Mouse (Mus musculus) MEL (cell line): ENCODE results near the gene Cdk5r2. TPM values are rescaled to one million over a fixed set of nuclear protein-coding genes. Genes with fewer than 3 reads are reported as not detected.

ENCODE experiments used
- DNase-seq: peaks from one replicate; pipeline ENCODE4 v3.0.0; 2011; ENCODE audit warnings: low read depth, low spot score
- H3K27ac ChIP-seq: 2 replicates; pipeline ENCODE4 v1.5.1; 2012; ENCODE audit warnings: low read depth, mild to moderate bottlenecking, control low read depth, low read length, moderate library complexity; ENCODE audit not compliant: control insufficient read depth
- H3K27me3 ChIP-seq, 2 experiments: fragments of 150-350 bp in 1 of 2; sonication (generic) in 1 of 2; 2 replicates each; pipeline ENCODE4 v1.6.1; 2012; ENCODE audit warnings: low read length in 2 of 2, mild to moderate bottlenecking in 2 of 2, improper control_type of control experiment in 1 of 2, moderate library complexity in 1 of 2; ENCODE audit not compliant: insufficient read depth in 2 of 2, control insufficient read depth in 1 of 2
- H3K36me3 ChIP-seq, 2 experiments: 2 replicates each; pipeline ENCODE4 v1.6.1; 2012 to 2014; ENCODE audit warnings: low read length in 2 of 2, improper control_type of control experiment in 1 of 2, inconsistent platforms in 1 of 2, mild to moderate bottlenecking in 1 of 2; ENCODE audit not compliant: insufficient read depth in 2 of 2, control insufficient read depth in 1 of 2
- H3K4me1 ChIP-seq, 2 experiments: fragments of 150-350 bp in 1 of 2; sonication (generic) in 1 of 2; 2 replicates each; pipeline ENCODE4 v1.6.1; 2012; ENCODE audit warnings: low read length in 2 of 2, improper control_type of control experiment in 1 of 2, mild to moderate bottlenecking in 1 of 2; ENCODE audit not compliant: insufficient read depth in 2 of 2, control insufficient read depth in 1 of 2
- H3K4me3 ChIP-seq, 2 experiments: fragments of 150-350 bp in 1 of 2; sonication (generic) in 1 of 2; 2 replicates each; pipeline ENCODE4 v1.5.1; 2012; ENCODE audit warnings: low read depth in 2 of 2, low read length in 2 of 2, mild to moderate bottlenecking in 2 of 2, moderate library complexity in 2 of 2, control low read depth in 1 of 2, improper control_type of control experiment in 1 of 2; ENCODE audit not compliant: control insufficient read depth in 1 of 2, insufficient read depth in 1 of 2
- H3K79me2 ChIP-seq: 2 replicates; pipeline ENCODE4 v1.6.1; 2012; ENCODE audit warnings: mild to moderate bottlenecking, low read length, moderate library complexity; ENCODE audit not compliant: control insufficient read depth, poor library complexity, insufficient read depth
- H3K9ac ChIP-seq: 2 replicates; pipeline ENCODE4 v1.6.1; 2012; ENCODE audit warnings: low read depth, mild to moderate bottlenecking, control low read depth, low read length, moderate library complexity; ENCODE audit not compliant: control insufficient read depth, poor library complexity, severe bottlenecking
- H3K9me3 ChIP-seq: fragments of 150-350 bp; sonication (generic); replicated peaks from 2 replicates; pipeline ENCODE4 v1.6.1; 2012; ENCODE audit warnings: mild to moderate bottlenecking, low read length, improper control_type of control experiment, moderate library complexity; ENCODE audit not compliant: insufficient read depth
- BHLHE40 ChIP-seq: IDR thresholded peaks from 2 replicates; pipeline ENCODE4 v1.6.1; 2012; ENCODE audit warnings: low read depth, mild to moderate bottlenecking, inconsistent platforms, low read length, improper control_type of control experiment, borderline replicate concordance
- CHD1 ChIP-seq: IDR thresholded peaks from 2 replicates; pipeline ENCODE4 v1.6.1; 2012; ENCODE audit warnings: low read depth, mild to moderate bottlenecking, inconsistent platforms, low read length, improper control_type of control experiment
- CTCF ChIP-seq, 3 experiments: IDR thresholded peaks in 2 of 3; conservative IDR thresholded peaks in 1 of 3; 2 replicates each; pipeline ENCODE4 v1.5.1; 2011 to 2012; ENCODE audit warnings: low read length in 3 of 3, low read depth in 2 of 3, mild to moderate bottlenecking in 2 of 3, improper control_type of control experiment in 1 of 3, inconsistent platforms in 1 of 3, mixed read lengths in 1 of 3, moderate library complexity in 1 of 3; ENCODE audit not compliant: control insufficient read depth in 1 of 3, insufficient read depth in 1 of 3, poor library complexity in 1 of 3, severe bottlenecking in 1 of 3
- E2F4 ChIP-seq: IDR thresholded peaks from 2 replicates; pipeline ENCODE4 v1.6.1; 2011; ENCODE audit warnings: low read depth, low read length, improper control_type of control experiment, borderline replicate concordance
- GABPA ChIP-seq: IDR thresholded peaks from 2 replicates; pipeline ENCODE4 v1.6.1; 2012; ENCODE audit warnings: low read depth, mild to moderate bottlenecking, inconsistent platforms, low read length, improper control_type of control experiment, moderate library complexity
- JUND ChIP-seq: IDR thresholded peaks from 2 replicates; pipeline ENCODE4 v1.6.1; 2011; ENCODE audit warnings: low read depth, mild to moderate bottlenecking, improper control_type of control experiment, low read length
- MAZ ChIP-seq: IDR thresholded peaks from 2 replicates; pipeline ENCODE4 v1.6.1; 2012; ENCODE audit warnings: low read depth, mild to moderate bottlenecking, inconsistent platforms, low read length, improper control_type of control experiment
- MEF2A ChIP-seq: IDR thresholded peaks from 2 replicates; pipeline ENCODE4 v1.6.1; 2014; ENCODE audit warnings: low read depth, mild to moderate bottlenecking, inconsistent platforms, low read length, improper control_type of control experiment; ENCODE audit not compliant: poor library complexity, insufficient replicate concordance, severe bottlenecking; ENCODE audit errors: extremely low read depth
- MXI1 ChIP-seq: IDR thresholded peaks from 2 replicates; pipeline ENCODE4 v1.6.1; 2011; ENCODE audit warnings: mild to moderate bottlenecking, low read depth, low read length, improper control_type of control experiment
- MYB ChIP-seq: IDR thresholded peaks from 2 replicates; pipeline ENCODE4 v1.6.1; 2011; ENCODE audit warnings: mild to moderate bottlenecking, low read depth, low read length, improper control_type of control experiment
- RAD21 ChIP-seq: IDR thresholded peaks from 2 replicates; pipeline ENCODE4 v1.6.1; 2011; ENCODE audit warnings: mild to moderate bottlenecking, low read depth, low read length, improper control_type of control experiment
- SMC3 ChIP-seq: IDR thresholded peaks from 2 replicates; pipeline ENCODE4 v1.6.1; 2011; ENCODE audit warnings: low read depth, low read length, improper control_type of control experiment
- TBP ChIP-seq: IDR thresholded peaks from 2 replicates; pipeline ENCODE4 v1.8.0; 2011; ENCODE audit warnings: low read depth, low read length, improper control_type of control experiment
- USF2 ChIP-seq, 2 experiments: IDR thresholded peaks; 2 replicates each; pipeline ENCODE4 v1.6.1; 2011 to 2012; ENCODE audit warnings: improper control_type of control experiment in 2 of 2, low read length in 2 of 2, borderline replicate concordance in 1 of 2, inconsistent platforms in 1 of 2, low read depth in 1 of 2, mild to moderate bottlenecking in 1 of 2; ENCODE audit not compliant: insufficient read depth in 1 of 2
- ZC3H11A ChIP-seq: IDR thresholded peaks from 2 replicates; pipeline ENCODE4 v1.6.1; 2012; ENCODE audit warnings: low read depth, mild to moderate bottlenecking, inconsistent platforms, low read length, improper control_type of control experiment
- ZKSCAN1 ChIP-seq: IDR thresholded peaks from 2 replicates; pipeline ENCODE4 v1.6.1; 2012; ENCODE audit warnings: low read depth, mild to moderate bottlenecking, inconsistent platforms, low read length, improper control_type of control experiment, moderate library complexity
- ZNF384 ChIP-seq: IDR thresholded peaks from 2 replicates; pipeline ENCODE4 v1.6.1; 2012; ENCODE audit warnings: low read depth, mild to moderate bottlenecking, inconsistent platforms, low read length, improper control_type of control experiment
- polyA plus RNA-seq, 2 experiments: library from polyadenylated mRNA; stranded (reverse) in 1 of 2; unstranded in 1 of 2; fragments of >175 nt in 1 of 2; fragments of >200 nt in 1 of 2; gene quantifications; 2 replicates each; pipeline versions ENCODE4 v1.2.1 to v1.2.4; 2012; ENCODE audit warnings: low replicate concordance in 2 of 2, low read depth in 1 of 2; ENCODE audit not compliant: insufficient read length in 2 of 2, insufficient read depth in 1 of 2, missing spikeins in 1 of 2
- total RNA-seq: library from RNA; depleted of rRNA; stranded (reverse); fragments of 300-350 nt; gene quantifications from 2 replicates; pipeline ENCODE4 v1.2.3, GENCODE M21; 2012

Cdk5r2 gene
- total and polyA plus RNA-seq, 3 experiments, result not detected

DNA sequence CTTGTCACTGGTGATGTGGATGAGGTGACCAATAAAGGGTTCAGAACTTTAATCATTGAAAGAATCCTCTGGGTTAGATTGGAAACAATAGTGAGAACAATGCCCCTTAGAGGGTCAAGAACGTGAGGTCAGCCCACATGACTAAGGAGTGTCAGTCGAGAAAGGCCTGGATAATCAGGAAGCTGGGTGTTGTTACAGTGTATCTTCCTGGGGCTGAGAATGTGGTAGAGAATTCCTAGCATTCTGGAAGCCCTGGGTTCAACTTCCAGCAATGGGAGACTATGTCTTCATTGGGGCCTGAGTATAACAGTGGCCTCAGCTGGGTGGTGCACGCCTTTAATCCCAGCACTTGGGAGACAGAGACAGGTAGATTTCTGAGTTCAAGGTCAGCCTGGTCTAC, 22.5 kb downstream of the Cdk5r2 start:
- Histone ChIP-seq H3K4me1 (no peaks in the 10 kb centered on the region), H3K79me2 (no peaks in the 10 kb centered on the region)
- TF ChIP-seq MYB, result no peak
- TF ChIP-seq CHD1, result no peak
- no peak for TF ChIP-seq ZKSCAN1
- TF ChIP-seq E2F4, result no peak
- no peak for TF ChIP-seq JUND
- no peak for TF ChIP-seq MEF2A
- TF ChIP-seq, all 39 proteins: peak for 0
- Histone ChIP-seq H3K27me3 (peaks cover 0 to 2% of the 10 kb centered on the region in 2 experiments; a peak in 1 of 4 replicates), H3K9me3 (no peaks in the 10 kb centered on the region), H3K9ac (no peak overlapping the region), H3K4me3 (no peak overlapping the region), H3K27ac (no peak overlapping the region), H3K36me3 (no peaks in the 10 kb centered on the region)
- DNase-seq, result no peak

DNA sequence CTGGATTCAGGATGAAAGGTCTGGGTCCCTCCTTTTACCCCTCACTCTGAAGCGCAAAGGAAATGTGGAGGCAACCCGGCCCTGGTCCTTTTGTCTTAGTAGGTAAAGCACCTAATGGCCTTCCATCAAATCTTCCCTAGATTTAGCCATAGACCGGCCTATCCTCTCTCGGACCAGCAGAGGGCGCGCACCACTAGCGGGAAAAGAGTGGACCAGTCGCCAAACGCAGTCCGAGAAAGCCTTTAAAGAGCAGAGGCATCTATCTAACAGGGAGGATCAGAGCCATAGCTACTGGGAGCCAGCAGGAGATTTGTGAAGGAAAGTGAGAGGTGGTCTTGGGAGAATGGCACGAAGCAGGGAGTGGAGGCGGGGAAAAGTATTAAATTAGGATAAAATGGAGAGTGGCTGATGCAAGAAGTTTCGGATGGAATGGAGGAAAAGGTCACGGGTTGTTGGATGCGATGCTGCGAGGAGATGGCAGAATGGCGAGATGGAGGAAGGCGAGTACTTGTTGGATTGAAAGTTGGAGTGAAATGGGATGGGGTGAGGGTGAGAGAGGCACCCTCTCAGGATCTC, 26.1 kb downstream of the Cdk5r2 start:
- Histone ChIP-seq H3K9ac (no peak overlapping the region), H3K9me3 (no peaks in the 10 kb centered on the region), H3K27ac (no peak overlapping the region)
- TF ChIP-seq SMC3 (peak; percentile 58), ZC3H11A (no peak), CTCF (IDR thresholded peaks at IDR 0.05 in 2 of 3, conservative IDR thresholded peaks at IDR 0.05 in 1 of 3; ENCODE audit: control insufficient read depth in 1 of 3, insufficient read depth in 1 of 3, low read depth in 2 of 3, low read length in 3 of 3, poor library complexity in 1 of 3, severe bottlenecking in 1 of 3) (peak; percentile 56 to 90 (median 73)), RAD21 (peak; percentile 46), GABPA (no peak), MXI1 (no peak)
- TF ChIP-seq, all 39 proteins: peak for 3
- Histone ChIP-seq H3K36me3 (no peaks in the 10 kb centered on the region), H3K27me3 (peaks cover 0 to 2% of the 10 kb centered on the region in 2 experiments; a peak in 1 of 4 replicates), H3K4me1 (no peaks in the 10 kb centered on the region), H3K4me3 (no peak overlapping the region), H3K79me2 (no peaks in the 10 kb centered on the region)
- peak; percentile 45 for DNase-seq

DNA sequence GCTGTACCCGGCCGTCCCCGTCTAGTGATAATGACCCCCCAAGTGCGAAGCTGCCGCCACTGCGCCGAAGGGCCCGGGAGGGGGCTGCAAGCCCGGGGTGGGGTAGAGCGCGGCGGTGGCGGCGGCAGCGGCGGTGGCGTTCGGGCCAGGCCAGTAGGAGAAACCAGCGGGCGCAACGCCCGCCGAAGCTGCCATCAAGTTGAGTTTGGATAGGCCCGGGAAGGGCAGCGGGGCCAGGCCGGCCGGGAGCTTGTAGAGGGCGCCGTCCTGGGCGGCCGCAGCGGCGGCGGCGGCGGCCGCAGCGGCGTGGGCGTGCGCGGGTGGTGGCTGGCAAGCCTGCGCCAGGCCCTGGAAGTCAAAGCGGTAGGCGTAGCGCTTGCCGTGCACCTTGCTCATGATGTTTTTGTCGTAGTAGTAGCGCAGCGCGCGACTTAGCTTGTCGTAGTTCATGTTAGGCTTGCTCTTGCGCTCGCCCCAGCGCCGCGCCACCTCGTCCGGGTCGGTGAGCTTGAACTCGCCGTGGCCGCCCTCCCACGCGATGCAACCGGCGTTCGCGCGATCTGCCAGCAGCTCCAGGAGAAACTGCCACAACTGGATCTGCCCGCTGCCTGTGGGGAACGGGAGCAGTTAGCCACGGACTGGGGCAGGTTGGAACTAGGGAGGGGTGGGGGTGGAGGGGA, 27.5 kb downstream of the Cdk5r2 start:
- no peak overlapping the region for H3K9ac ChIP-seq
- no peaks in the 10 kb centered on the region for H3K36me3 ChIP-seq
- no peaks in the 10 kb centered on the region for H3K4me1 ChIP-seq
- H3K79me2 ChIP-seq, result no peaks in the 10 kb centered on the region
- no peaks in the 10 kb centered on the region for H3K9me3 ChIP-seq
- peaks cover 0 to 2% of the 10 kb centered on the region in 2 experiments; a peak in 1 of 4 replicates for H3K27me3 ChIP-seq
- TF ChIP-seq BHLHE40 (no peak), MEF2A (no peak), USF2 (IDR thresholded peaks at IDR 0.05; ENCODE audit: borderline replicate concordance in 1 of 2, insufficient read depth in 1 of 2, low read depth in 1 of 2, low read length in 2 of 2) (no peak), ZNF384 (no peak), ZC3H11A (no peak), GABPA (no peak), TBP (no peak), MAZ (no peak)
- H3K27ac ChIP-seq, result no peak overlapping the region
- no peak overlapping the region for H3K4me3 ChIP-seq
- no peak for DNase-seq
